Mouse (Mus musculus) forebrain, embryonic 11.5 days (tissue): Measurements from ENCODE around the gene Armh3. TPM values are rescaled to one million over a fixed set of nuclear protein-coding genes. Genes with fewer than 3 reads are reported as not detected.

ENCODE experiments used
- ATAC-seq: fragments of 200-750 bp; cut with Nextera tagmentation; replicated peaks from 2 replicates; pipeline ENCODE4 v1.8.0; 2017; ENCODE audit warnings: moderate TSS enrichment; ENCODE audit not compliant: low FRiP score
- DNase-seq: peaks from one replicate; pipeline ENCODE4 v3.0.0-alpha.2; 2017; ENCODE audit warnings: low spot score
- H3K27ac ChIP-seq: fragments of 300-500 bp; sonication (generic); 2 replicates; pipeline ENCODE4 v1.5.1; 2014; ENCODE audit warnings: low read depth, low read length
- H3K27me3 ChIP-seq: fragments of 300-500 bp; sonication (generic); 2 replicates; pipeline ENCODE4 v1.6.1; 2014; ENCODE audit warnings: mild to moderate bottlenecking, low read length, mixed read lengths; ENCODE audit not compliant: control insufficient read depth, insufficient read depth
- H3K36me3 ChIP-seq: fragments of 300-500 bp; sonication (generic); 2 replicates; pipeline ENCODE4 v1.6.1; 2014; ENCODE audit warnings: mild to moderate bottlenecking, low read length, moderate library complexity, mixed read lengths; ENCODE audit not compliant: control insufficient read depth, insufficient read depth
- H3K4me1 ChIP-seq: fragments of 300-500 bp; sonication (generic); replicated peaks from 2 replicates; pipeline ENCODE4 v1.6.1; 2014; ENCODE audit warnings: low read length, mixed read lengths; ENCODE audit not compliant: control insufficient read depth, insufficient read depth
- H3K4me2 ChIP-seq: fragments of 300-500 bp; sonication (generic); 2 replicates; pipeline ENCODE4 v1.6.1; 2014; ENCODE audit warnings: low read depth, mild to moderate bottlenecking, low read length, moderate library complexity, mixed read lengths; ENCODE audit not compliant: severe bottlenecking
- H3K4me3 ChIP-seq: fragments of 300-500 bp; sonication (generic); 2 replicates; pipeline ENCODE4 v1.5.1; 2014; ENCODE audit warnings: low read depth, low read length
- H3K9ac ChIP-seq: fragments of 300-500 bp; sonication (generic); 2 replicates; pipeline ENCODE4 v1.6.1; 2014; ENCODE audit warnings: low read length
- H3K9me3 ChIP-seq: fragments of 300-500 bp; sonication (generic); 2 replicates; pipeline ENCODE4 v1.6.1; 2016; ENCODE audit warnings: low read length, mixed read lengths; ENCODE audit not compliant: control insufficient read depth
- WGBS: fragments of 180-500 bp; shearing (Covaris S2); extraction: QIAGEN DNeasy Blood & Tissue Kit; methylation state at CpG from one replicate; pipeline ENCODE4 v1.1.7; 2014; 5-methylcytosine and 5-hydroxymethylcytosine counted together
- polyA plus RNA-seq: library from polyadenylated mRNA; unstranded; fragments of >200 nt; fragmentation: Nextera tagmentation; extraction: Ambion mirVana; gene quantifications from 2 replicates; pipeline ENCODE4 v1.2.1, GENCODE M21; 2014

Gene Armh3
- polyA plus RNA-seq, 1 experiment from 2014 or later: 17.2 TPM

DNA sequence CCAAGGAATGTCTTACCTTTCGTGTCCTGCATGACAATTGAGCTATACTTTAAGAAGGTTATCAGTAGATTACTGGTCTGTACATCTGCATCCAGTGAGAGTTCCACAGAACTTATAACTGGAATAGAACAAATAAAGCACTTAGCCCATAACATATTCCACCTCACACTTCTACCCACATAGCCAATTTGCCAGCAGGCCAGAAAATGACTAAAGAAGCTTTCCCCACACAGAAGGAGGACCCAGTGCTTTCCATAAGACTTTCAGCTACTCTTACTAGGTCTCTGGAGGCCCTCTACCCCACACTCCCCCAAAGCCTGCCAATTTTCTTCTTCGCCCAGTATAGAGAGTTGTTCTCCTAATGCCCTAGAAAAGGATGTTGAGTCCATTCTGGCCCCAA, 52.3 kb downstream of the Armh3 start:
- Histone ChIP-seq H3K4me3 (no peak overlapping the region), H3K9me3 (no peaks in the 10 kb centered on the region), H3K9ac (no peak overlapping the region), H3K4me1 (no peaks in the 10 kb centered on the region), H3K36me3 (no peaks in the 10 kb centered on the region; the same call in 1 of the 2 replicates), H3K27ac (no peak overlapping the region), H3K27me3 (no peaks in the 10 kb centered on the region), H3K4me2 (no peak overlapping the region)
- DNase-seq (no peak), ATAC-seq (no peak)
- WGBS: 90% methylated on average over 2 of the region's 2 CpGs

DNA sequence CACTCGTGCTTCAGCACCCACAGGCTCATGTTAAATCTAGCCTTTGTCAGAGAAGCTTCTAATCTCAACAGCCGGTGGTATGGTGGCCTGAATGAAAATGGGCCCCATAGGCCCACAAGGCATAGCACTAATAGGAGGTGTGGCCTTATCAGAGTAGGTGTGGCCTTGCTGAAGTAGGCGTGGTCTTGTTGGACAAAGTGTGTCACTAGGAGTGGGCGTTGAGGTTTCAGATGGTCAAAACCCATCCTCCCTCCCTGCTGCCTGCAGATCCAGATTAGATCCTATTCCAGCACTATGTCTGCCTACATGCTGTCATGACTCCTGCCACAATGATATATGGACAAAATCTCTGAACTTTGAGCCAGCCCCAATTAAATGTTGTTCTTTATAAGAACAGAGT, 54.5 kb downstream of the Armh3 start:
- H3K9me3 ChIP-seq: no peaks in the 10 kb centered on the region
- H3K27ac ChIP-seq: no peak overlapping the region
- H3K4me1 ChIP-seq: no peaks in the 10 kb centered on the region
- ATAC-seq (no peak), DNase-seq (no peak)
- no peaks in the 10 kb centered on the region for H3K27me3 ChIP-seq
- H3K4me3 ChIP-seq: no peak overlapping the region
- 73% methylated on average over 4 of the region's 4 CpGs for WGBS
- H3K9ac ChIP-seq: no peak overlapping the region
- H3K36me3 ChIP-seq: no peaks in the 10 kb centered on the region; the same call in 1 of the 2 replicates
- H3K4me2 ChIP-seq: no peak overlapping the region

DNA sequence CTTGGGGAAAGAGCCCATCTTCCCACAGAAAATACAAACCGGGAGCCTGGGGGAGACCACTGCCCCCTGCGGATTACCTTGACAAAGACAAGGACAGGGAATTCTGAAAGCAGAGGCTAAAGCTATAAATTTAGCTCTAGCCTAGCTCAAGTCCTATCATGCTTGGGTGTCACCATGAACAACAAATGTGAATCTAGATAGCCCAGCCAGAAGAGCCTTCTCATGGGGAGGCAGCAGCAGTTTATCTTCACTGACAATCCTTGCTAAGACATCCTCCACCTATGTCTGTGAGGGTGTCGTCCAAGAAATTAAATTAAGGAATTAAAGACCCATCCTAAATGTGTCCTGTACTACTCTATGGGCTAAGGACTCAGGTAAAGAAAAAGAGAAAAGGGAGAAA, 60.2 kb downstream of the Armh3 start:
- Histone ChIP-seq H3K27me3 (no peaks in the 10 kb centered on the region), H3K36me3 (no peaks in the 10 kb centered on the region), H3K4me2 (no peak overlapping the region), H3K9ac (no peak overlapping the region; the same call in 1 of the 2 replicates), H3K4me3 (no peak overlapping the region), H3K27ac (peak overlapping the region; percentile 53; the same call in 1 of the 2 replicates), H3K9me3 (no peaks in the 10 kb centered on the region), H3K4me1 (peaks cover 10% of the 10 kb centered on the region)
- WGBS: 23% methylated on average over 3 of the region's 3 CpGs
- DNase-seq (no peak), ATAC-seq (no peak)

DNA sequence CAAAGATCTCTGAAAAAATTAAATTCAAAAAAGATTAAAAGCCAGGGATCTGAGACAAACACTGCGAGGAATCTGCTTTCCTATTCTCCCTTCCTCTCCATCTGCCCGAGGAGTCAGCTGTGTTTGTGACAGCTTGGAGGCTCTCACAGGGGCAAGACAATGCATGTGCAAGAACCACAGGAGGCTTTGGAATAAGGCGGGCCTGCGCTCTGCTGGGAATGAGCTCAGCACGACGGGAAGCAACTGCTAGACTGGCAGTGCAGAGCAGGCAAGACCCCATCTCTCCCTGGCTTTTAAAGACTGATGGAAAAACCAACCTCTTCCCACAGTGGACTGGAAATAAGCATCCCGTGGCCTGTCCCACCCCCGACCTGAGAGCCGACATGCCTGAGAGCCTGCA, 60.8 kb downstream of the Armh3 start:
- H3K9me3 ChIP-seq: no peaks in the 10 kb centered on the region
- H3K9ac ChIP-seq: peak overlapping the region; percentile 16; the same call in 1 of the 2 replicates
- DNase-seq (peak; percentile 65), ATAC-seq (no peak)
- WGBS: 6% methylated on average over 9 of the region's 9 CpGs
- no peak overlapping the region for H3K4me2 ChIP-seq
- H3K4me3 ChIP-seq: no peak overlapping the region
- no peaks in the 10 kb centered on the region for H3K36me3 ChIP-seq
- H3K4me1 ChIP-seq: peaks cover 10% of the 10 kb centered on the region
- H3K27ac ChIP-seq: peak overlapping the region; percentile 53
- H3K27me3 ChIP-seq: no peaks in the 10 kb centered on the region

DNA sequence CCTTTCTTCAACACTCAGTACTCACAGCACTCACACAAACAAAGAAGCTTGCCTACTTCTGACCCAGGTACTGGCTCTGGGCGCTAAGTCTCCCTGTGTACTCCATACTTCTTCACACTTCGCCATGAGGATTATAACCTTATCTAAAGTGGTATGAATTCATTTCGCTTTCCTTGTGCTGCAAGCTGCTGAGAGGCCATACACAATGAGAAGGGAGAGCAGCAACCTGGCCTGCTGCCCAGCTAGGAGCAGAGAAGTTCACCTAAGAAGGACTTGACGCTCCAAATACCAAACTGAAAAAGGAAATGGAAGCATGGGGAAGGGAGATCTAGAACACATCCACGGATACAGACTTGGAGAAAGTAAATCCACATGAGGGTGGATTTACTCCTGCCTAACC, 71.1 kb downstream of the Armh3 start:
- no peaks in the 10 kb centered on the region for H3K4me1 ChIP-seq
- H3K4me2 ChIP-seq: no peak overlapping the region
- DNase-seq (no peak), ATAC-seq (no peak)
- no peaks in the 10 kb centered on the region for H3K36me3 ChIP-seq
- H3K9ac ChIP-seq: no peak overlapping the region
- no peaks in the 10 kb centered on the region for H3K27me3 ChIP-seq
- no peaks in the 10 kb centered on the region for H3K9me3 ChIP-seq
- WGBS: 93% methylated on average over 5 of the region's 5 CpGs
- no peak overlapping the region for H3K4me3 ChIP-seq
- no peak overlapping the region for H3K27ac ChIP-seq

DNA sequence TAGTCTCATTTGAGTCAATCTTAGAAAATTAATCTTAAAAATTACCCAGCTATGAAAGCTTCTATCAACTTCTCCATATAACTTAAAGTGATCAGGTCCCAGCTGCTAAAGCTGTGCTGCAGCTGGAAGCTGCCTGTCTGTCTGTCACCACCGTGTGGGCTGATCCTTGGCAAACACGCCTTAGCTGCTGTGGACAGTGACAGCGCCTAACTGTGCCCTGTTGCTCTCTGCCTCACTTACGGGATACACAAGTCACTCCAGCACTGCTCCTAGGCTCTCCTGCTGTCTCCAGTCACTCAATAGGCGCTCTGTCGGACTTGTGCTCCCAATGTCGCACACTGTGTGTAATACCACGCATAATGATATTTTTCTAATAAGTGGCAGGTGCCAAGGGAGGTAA, 71.9 kb downstream of the Armh3 start:
- 88% methylated on average over 8 of the region's 8 CpGs for WGBS
- no peaks in the 10 kb centered on the region for H3K27me3 ChIP-seq
- H3K4me1 ChIP-seq: no peaks in the 10 kb centered on the region
- DNase-seq: no peak
- no peak overlapping the region for H3K9ac ChIP-seq
- H3K4me2 ChIP-seq: no peak overlapping the region
- no peak overlapping the region for H3K4me3 ChIP-seq
- H3K36me3 ChIP-seq: no peaks in the 10 kb centered on the region
- no peaks in the 10 kb centered on the region for H3K9me3 ChIP-seq
- H3K27ac ChIP-seq: no peak overlapping the region
- ATAC-seq: no peak

DNA sequence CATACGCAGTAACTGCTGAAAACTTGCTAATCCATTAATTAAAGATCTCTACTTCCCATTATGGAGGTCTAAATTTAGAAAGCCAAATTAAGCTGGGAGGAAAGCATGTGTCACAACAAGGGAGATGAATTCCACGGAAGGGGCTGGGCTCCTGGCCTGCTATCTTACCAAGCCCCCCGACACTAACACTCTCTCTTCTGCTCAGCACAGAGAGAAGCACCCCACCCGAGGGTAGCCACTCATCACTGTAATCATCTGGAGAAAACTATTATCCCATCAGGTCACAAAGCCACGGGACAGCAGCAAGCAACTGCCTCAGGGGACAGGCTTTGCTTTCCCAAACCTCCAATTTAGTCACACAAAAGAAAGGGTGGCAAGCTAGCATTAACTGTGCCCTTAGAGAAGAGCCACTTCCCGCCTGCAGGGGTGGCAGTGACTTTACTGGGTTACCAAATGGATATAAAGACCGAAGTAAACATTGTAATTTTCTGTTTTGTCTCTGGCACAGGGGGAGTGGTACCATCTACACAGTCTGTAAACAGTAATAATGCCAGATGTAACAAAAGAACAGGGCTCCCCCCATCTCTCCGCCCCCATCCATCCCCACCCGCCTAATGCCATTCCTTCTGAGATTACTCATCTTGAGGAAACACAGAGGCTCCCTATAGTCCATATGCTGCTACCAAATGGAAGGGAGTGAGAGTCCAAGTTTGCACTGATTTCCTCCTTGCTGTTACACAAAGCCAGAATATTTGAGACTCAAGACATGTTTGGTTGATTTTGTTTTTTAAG, 77.8 kb downstream of the Armh3 start:
- H3K27me3 ChIP-seq: no peaks in the 10 kb centered on the region
- DNase-seq (no peak), ATAC-seq (no peak)
- no peaks in the 10 kb centered on the region for H3K36me3 ChIP-seq
- H3K4me3 ChIP-seq: no peak overlapping the region
- H3K9ac ChIP-seq: no peak overlapping the region
- no peaks in the 10 kb centered on the region for H3K4me1 ChIP-seq
- no peak overlapping the region for H3K27ac ChIP-seq
- H3K4me2 ChIP-seq: no peak overlapping the region
- no peaks in the 10 kb centered on the region for H3K9me3 ChIP-seq
- 54% methylated on average over 9 of the region's 9 CpGs for WGBS

DNA sequence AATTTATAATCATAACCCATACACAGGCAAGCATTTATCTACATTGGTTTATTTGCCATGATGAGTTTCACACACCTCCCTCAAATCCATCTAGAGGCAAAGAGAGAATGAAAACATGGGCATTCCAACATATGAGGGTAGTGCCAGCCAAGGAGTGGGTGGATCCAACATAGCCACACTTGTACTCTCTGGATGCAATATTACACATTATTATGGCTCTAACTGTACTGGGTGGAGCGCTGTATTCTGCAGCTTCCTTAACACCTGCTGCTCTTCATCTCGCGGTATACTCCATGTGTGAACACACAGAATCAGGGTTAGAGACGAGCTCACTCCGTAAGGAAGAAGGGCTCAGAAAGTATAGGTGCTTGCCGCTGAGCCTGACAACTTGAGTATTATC, 79.9 kb downstream of the Armh3 start:
- ATAC-seq (no peak), DNase-seq (no peak)
- no peak overlapping the region for H3K9ac ChIP-seq
- H3K4me2 ChIP-seq: no peak overlapping the region
- 97% methylated on average over 6 of the region's 6 CpGs for WGBS
- H3K4me1 ChIP-seq: no peaks in the 10 kb centered on the region
- H3K27ac ChIP-seq: no peak overlapping the region
- H3K9me3 ChIP-seq: no peaks in the 10 kb centered on the region
- H3K36me3 ChIP-seq: no peaks in the 10 kb centered on the region
- no peaks in the 10 kb centered on the region for H3K27me3 ChIP-seq
- H3K4me3 ChIP-seq: no peak overlapping the region

DNA sequence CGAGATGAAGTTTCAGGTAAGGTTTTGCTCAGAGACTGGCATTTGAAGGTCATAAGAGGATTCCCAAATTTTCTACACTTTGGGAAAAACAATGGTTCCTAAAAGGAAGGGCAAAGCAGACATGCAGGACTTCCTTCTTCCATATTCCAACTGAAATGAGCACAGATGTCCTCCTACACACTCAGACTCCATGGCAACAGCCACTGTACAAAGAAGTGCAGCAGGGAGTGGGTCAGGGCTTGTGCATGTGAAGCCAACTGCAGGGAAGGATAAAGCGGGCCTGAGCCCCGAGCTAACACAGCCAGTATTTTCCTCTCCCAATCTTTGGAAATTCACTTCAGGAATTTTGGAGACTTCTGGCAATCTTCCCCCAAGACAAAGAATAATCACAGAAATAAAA, 80.4 kb downstream of the Armh3 start:
- Histone ChIP-seq H3K4me3 (no peak overlapping the region), H3K27ac (no peak overlapping the region), H3K9me3 (no peaks in the 10 kb centered on the region), H3K27me3 (no peaks in the 10 kb centered on the region), H3K9ac (no peak overlapping the region), H3K4me1 (no peaks in the 10 kb centered on the region), H3K4me2 (no peak overlapping the region), H3K36me3 (no peaks in the 10 kb centered on the region)
- no peak for ATAC-seq
- no peak for DNase-seq
- 82% methylated on average over 3 of the region's 3 CpGs for WGBS
